In the genomic region with DNA sequence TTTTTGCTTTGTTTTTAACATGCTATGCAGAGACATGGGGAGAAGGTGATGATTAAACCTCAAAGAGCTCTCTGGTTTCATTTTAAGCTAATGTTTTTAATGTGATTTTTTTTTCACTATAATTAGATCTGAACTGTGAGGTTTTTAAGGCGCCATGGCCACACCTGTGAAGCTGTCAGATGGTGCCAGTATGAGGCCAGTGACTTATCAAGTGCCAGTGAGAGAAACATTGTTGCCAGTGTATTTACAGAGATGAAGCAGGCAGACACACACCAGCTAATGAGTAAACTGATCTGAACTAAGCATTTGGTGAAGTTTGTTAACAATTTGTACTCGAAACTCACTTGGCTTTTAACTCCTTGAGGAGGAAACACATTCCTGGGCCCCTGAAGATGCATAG, we compare ENCODE assay signal across 22 mouse cellular contexts.
"Had no signal": no experiment of that assay in that cellular context is flagged by ENCODE, and none has a peak within 500 bp of the region (broad histone marks: within the 10 kb centered on the region; RNA-seq: fewer than 3 reads in every experiment).

No protein-coding gene starts in this region.

- H3K4me3 ChIP-seq: heart, embryonic 10.5 days; heart, embryonic 12.5 days; hindbrain, embryonic 10.5 days; hindbrain, embryonic 12.5 days; intestine, embryonic 15.5 days; layer of hippocampus, adult 2 months; limb, embryonic 10.5 days; limb, embryonic 12.5 days; liver, embryonic 13.5 days; liver, embryonic 15.5 days had no signal

- H3K27ac ChIP-seq: heart, embryonic 10.5 days; hindbrain, embryonic 10.5 days; hindbrain, embryonic 12.5 days; hindbrain, embryonic 14.5 days; intestine, embryonic 15.5 days; layer of hippocampus, adult 2 months; limb, embryonic 10.5 days; limb, embryonic 12.5 days; liver, embryonic 13.5 days; liver, embryonic 15.5 days had no signal

- DNase-seq: gastrocnemius, postnatal 14 days; heart, adult 18-20 months; heart, postnatal 10 days; heart, postnatal 4 days; kidney, adult 18-20 months; kidney, adult 8-10 months; kidney, postnatal 10 days; kidney, postnatal 25 days; kidney, postnatal 4 days; liver; liver, embryonic 13.5 days; liver, postnatal 0 days had no signal
